Mouse (Mus musculus): ENCODE measurements at regions not wholly inside any gene's neighbourhood (a gene's known extent, or its start where the extent isn't known, plus 50 kb on each side); places are given as distances from the start of the nearest gene placed in this dataset.

- TF ChIP-seq CTCF (IDR thresholded peaks at IDR 0.05; ENCODE audit: low read depth, low read length): no peak
- TF ChIP-seq POLR2AphosphoS5 (IDR thresholded peaks at IDR 0.05; ENCODE audit: insufficient replicate concordance, low read depth, low read length): no peak
- no peak for TF ChIP-seq GATA2 (IDR thresholded peaks at IDR 0.05; ENCODE audit: borderline replicate concordance, low read depth, low read length)
Observed at GRCm38 (mm10) chr16:62506725-62507482, 279.7 kb downstream of the Nsun3 start.
